Mouse (Mus musculus): ENCODE results near the gene Papss2. TPM values are rescaled to one million over a fixed set of nuclear protein-coding genes. Genes with fewer than 3 reads are reported as not detected.

Gene Papss2
- 0.12 TPM for polyA plus RNA-seq (2017; shearing (Covaris generic))

DNA sequence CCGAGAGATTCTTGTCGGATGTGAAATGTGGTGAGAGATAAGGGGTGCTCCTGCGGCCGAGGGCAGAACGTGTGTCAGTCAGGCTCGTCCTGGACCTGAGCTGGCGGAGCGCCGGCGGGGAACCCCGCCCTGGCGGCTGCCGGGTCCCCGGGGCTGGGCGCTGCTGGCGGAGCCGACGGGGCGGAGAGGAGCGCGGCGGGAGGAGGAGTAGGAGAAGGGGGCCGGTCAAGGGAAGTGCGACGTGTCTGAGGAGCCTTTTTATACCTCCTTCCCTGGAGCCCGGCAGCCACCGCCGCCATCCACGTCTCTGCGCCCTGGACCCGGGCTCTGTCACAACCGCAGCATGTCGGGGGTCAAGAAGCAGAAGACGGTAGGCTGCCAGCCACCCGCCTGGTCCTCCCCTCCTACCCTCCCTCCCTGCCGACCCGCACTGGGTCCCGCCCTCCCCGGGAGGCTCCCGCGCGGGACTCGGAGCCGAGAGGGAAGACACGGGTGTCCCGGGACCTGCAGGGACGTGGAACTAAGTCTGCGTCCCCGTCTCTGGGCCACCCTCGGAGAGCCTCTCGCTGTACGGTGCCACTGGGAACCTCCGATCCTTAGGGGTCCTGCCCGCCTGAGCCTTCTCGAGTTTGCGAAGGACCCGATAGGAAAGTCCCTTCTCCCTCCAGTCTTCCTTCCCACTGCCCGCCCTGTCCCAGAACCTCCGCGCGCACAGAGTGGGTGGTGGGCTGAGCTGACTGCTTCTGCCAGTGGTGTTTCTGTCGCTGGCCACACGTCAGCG lies at the start of gene Papss2:
TSS of gene Papss2 (plus strand) at position 285 of the 781 bp plus-strand sequence.

Other genes with a start within 250 kb of the Papss2 start
- 39.4 TPM for gene Sgms1, start 206.1 kb upstream of the Papss2 start, polyA plus RNA-seq (2017; shearing (Covaris generic))
- 323 TPM for gene Rpl9-ps6, start 129.2 kb upstream of the Papss2 start, polyA plus RNA-seq (2017; shearing (Covaris generic))
- 9.2 TPM for gene Minpp1, start 110.0 kb upstream of the Papss2 start, polyA plus RNA-seq (2017; shearing (Covaris generic))
- gene Atad1, start 144.0 kb downstream of the Papss2 start, polyA plus RNA-seq (2017; shearing (Covaris generic)), result 102 TPM
- gene Pten, start 161.7 kb downstream of the Papss2 start, polyA plus RNA-seq (2017; shearing (Covaris generic)), result 26.5 TPM

Data from activated CD4-positive, CD25-positive, alpha-beta regulatory T cell, adult 9 weeks (primary cell).